Mouse (Mus musculus) heart, postnatal 0 days (tissue): Measurements from ENCODE around the gene Slc25a24.

Source experiments
- CTCF ChIP-seq: IDR thresholded peaks from 2 replicates; pipeline ENCODE4 v1.5.1; 2016; ENCODE audit warnings: antibody characterized with exemption, control low read depth, low read depth
- EP300 ChIP-seq: IDR thresholded peaks from 2 replicates; pipeline ENCODE4 v1.6.1; 2016; ENCODE audit warnings: antibody characterized with exemption, low read depth

- TF ChIP-seq CTCF (no peak), EP300 (no peak)
These were observed 18.2 kb upstream of the Slc25a24 start for GRCm38 (mm10) chr3:109104702-109105101.
